Mouse (Mus musculus): ENCODE measurements at regions not wholly inside any gene's neighbourhood (a gene's known extent, or its start where the extent isn't known, plus 50 kb on each side); places are given as distances from the start of the nearest gene placed in this dataset.

DNA sequence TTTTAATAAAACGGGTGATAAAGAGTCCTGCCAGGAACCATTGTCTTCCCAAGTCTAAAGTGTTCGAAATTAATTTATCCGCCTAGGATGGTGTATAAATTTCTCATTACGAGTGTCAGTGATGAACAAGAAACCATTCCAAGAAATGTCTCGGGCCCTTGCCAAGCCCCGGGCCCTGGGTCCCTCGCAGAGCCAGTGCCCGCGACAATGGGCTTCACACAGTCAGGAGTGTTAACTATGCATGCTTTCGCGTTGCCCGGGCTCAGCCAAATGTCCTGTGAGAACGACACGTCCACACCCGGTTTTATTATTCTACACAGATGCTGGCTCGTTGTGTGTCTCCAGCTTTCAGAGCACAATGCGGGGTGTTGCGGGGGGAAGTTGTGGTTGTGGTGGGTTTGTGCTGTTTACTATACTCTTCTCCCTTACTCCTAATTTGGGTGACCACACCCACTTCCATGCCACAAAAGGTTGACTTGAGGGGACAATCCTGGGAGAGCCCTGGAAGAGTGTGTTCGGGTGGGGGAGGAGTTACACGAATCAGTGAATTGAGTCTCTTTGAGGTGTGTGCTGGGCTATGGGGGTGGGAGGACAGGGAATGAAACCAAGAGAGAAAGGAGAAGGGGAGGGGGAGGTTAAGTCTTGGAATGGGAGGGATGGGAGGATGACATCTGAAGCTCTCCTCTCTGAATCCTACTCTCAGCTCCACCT, 166.5 kb downstream of the Inhbb start:
- DNase-seq: peak; percentile 15

DNA sequence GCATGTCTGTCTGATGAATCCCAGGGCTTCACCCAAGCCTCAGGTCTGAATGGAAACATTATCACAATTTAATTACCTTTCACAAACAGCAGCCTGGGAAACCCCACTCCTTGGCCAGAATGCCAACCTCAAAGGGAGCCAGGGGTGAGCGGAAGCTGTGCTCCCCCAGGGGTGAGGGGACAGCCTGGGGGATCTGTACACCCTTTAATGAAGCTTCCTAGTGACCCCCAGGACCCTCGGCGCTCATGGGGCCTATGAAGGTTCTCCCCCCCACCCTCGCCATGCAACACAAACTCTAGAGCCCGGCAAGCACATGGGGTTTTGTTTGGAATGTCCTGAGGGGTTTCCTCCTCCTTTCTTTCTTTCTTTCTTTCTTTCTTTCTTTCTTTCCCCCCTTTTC, 167.1 kb downstream of the Inhbb start:
- no peak for DNase-seq

DNA sequence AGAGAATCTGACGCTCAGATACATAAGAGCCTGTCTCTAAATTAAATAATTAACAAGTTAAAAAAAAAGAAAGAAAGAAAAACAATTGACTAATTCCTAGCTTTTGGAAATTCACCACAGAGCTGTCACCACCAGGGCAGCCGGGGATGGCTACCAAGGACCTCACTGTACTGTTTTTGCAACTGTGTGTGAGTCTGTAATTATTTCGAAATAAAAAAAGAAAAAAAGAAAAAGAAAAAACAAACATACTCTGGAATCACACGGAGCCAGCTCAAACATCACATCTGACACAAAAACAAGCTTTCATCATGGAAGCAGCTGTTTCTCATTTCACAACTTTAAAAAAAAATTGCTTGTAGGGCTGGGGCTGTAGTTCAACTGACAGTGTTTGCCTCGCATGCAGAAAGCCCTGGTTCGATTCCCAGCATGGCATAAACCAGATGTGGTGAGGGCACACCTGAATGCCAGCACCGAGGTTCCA, 168.6 kb downstream of the Inhbb start:
- DNase-seq: no peak

DNA sequence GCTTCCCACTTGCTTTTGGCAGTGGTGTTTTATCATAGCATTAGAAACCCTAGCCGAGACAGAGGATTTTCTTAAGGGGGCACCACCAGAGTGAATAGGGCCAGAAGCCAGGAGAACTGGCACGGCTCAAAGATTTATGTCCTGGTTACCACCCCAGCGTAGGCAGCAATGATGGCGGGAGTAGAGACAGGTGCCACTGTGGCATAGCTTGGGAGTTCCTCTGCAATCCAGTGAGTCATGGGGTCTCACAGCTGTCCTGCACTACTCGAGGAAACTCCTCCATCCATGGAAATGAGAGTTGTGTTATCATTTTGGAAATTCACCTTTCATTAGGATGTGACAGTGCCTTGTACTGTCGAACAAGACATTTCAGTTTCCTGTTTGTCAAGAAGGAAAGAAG, 169.6 kb downstream of the Inhbb start:
- no peak for DNase-seq

DNA sequence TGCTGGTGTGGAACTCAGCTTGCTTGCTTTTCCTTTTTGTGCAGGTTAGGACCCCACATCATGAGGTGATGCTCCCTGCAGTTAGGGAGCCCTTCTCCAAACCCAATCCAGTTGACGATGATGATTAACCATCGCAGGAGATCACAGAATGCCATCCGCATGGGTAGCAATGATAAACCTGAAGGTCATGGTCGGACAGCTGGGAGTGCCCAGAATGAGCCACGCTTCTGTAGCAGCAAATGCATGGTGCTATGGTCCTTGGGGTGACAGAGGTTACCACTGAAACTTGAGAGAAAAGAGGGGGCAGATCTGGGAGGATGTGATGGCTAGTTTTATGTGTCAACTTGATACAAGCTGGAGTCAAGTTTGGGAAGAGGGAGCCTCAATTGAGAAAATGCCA, 170.3 kb downstream of the Inhbb start:
- no peak for DNase-seq

DNA sequence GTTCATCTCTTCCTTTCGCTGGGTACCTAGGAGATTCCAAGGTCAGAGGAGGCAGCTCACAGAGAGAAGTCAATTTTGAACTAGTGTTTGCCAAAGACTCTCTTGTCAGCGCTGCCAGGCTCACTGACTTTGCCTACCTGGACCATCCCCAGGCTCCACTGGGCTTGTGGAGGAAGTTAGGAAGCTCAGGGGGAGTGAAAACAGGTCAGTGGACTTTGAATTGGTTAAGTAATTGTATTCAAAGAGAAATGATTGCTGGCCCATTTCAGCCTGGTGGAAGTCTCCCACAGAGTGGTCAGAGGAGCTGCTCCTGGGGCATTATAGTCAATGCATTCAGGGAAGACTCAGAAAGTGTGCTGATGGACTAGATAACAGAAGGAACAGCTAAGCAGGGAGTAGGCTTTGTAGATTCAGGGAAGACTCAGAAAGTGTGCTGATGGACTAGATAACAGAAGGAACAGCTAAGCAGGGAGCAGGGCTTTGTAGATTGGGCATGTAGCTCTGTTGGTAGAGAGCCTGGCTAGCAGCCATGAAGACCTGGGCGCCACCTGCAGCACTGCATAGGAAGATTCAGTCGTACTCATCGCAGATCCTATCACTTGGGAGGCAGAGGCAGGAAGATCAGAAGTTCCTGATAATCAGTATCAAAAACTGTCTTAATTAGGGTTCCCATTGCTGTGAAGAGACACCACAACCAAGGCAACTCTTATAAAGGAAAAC, 173.1 kb downstream of the Inhbb start:
- no peak for DNase-seq

DNA sequence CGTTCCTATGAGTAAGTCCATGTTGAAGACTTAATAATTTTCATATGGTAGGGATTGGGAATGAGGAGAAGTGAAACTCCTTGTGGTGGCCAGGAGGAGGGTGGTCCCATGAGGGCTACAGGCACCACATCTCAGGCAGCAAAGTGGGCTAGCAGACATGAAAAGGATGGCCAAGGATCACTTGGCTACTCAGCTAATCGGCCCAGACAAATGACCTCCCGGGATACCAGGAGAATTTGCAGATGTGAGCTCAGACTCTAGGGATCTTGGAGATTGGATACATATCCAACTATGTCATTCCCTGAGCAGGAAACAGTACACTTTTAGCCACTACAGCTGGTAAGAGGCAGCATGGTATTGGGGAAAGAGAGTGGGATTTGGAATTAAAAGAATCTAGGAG, 174.9 kb downstream of the Inhbb start:
- DNase-seq: no peak

DNA sequence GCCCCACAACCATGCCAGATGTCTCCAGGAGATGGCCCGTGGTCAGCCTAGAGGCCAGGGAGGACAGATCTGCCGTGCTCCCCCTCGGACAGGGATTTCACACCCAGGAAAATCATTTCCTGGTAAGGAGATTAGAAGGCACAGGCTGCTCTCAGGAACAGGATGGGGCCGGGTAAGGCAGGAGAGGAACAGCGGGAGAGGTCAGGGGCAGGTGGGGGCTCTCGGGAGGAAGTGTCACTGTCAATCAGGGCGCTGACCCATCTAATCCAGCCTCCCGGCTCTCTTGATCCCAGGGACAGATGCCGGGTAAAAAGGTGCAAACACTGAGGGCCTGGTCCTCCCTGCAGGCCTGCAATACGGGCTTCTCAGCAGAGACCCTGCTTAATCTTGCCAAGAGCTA, 183.6 kb downstream of the Inhbb start:
- DNase-seq: no peak

DNA sequence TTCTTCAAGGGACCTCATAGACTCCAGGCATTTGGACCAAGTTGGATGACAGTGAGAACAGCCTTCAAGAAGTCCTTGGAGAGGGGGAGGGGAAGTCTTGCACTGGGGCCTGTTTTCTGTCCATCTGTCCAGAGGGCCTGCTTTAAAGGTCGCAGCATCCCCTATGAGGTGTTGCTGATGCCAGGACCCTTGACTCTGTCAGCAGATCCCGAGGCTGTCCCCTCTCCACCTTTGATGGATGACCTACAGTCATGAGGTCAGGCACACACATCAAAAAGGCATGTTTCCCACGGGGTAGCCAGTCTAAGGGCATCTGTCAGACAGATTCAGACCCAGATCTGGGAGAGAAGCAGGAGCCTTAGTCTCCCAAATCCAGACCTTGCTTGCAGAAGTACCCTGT, 183.4 kb upstream of the Gli2 start:
- no peak for DNase-seq

DNA sequence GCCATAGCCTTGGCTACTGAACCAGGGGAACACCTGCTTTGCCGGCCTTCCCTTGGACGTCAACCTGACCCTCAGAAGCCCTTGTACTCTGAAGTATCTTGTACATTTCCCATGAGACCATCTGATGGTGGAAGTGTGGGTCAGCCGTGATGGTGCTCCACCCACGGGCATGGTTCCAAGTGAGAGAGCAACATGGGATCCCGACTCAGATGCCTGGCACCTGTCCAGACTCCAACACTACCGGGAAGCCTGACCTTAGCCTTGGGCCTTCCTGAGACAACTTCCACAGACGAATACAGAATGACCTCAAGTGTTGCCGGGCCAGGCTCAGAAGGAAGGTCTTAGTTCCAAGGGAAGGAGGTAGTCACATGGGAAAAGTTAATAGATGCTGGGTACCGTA, 181.0 kb upstream of the Gli2 start:
- DNase-seq: no peak

DNA sequence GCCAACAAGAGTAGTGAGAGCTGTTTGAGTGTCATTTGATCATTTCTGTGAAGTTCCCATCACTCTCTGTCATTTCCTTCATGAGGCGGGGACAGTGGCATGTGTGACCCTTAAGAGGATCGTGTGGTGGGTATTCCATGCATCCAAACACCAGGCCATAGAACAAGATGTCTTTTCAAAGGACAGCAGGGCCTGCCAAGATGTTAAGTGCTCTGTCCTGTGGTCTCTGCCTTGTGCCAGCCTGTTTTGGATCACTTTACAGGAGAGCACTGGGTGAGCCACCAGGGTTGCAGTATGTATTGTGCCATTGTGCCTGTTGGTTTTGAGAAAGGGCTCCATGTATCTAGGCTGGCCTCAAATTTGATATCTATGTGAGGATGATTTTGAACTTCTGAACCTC, 173.6 kb upstream of the Gli2 start:
- no peak for DNase-seq

DNA sequence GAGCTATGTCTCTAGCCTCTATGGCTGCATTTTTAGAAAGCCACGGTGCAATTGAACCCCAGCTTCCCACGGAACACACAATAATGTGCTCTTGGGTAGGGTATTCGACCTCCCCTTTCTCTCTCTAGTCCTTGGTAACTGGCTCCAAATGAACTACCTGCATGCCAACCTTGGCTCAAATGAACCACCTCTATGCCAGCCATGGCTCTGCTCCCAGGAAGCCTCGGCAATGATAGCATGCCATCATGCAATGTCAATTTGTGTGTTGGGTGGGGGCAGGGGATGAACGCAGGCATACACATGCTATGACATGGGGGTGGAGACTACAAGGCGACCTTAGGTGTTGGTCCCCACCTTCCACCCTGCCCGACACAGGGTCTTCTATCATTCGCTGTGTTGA, 170.5 kb upstream of the Gli2 start:
- DNase-seq: no peak

DNA sequence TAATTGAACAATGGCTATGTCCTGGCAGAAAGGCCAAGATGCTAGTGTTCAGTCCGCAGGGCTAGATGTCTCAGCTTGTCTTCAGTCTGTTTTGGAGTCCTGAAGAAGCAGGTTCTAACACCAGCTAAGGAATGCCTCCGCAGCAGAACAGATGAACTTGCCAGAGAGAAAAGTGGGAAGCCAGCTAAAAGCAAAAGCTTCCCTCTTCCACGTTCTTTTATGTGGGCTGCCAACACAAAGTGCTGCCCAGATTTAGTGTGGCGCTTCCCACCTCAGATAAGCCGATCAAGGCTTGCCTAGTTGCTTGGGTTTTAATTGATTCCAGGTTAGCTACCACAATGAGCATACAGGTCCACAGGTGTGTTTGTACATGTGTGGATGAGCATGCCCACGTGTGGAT, 168.5 kb upstream of the Gli2 start:
- no peak for DNase-seq

DNA sequence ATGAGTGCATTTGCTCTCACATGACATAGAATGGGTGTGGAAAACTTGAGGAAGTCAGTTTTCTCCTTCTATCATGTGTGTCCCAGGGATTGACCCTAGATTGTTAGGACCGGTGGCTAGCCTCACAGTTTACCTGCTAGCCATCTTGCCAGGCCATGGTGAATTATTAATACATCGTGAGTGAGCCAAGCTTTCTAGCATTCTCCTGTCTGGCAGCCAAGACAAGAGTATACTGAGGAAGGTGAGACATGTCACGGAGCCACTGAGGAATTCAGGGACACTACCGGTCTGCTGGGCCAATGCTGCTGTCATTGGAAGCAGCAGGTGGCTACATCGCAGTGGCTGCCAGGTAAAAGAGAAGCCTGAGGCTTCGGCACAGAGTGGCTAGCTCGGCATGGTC, 167.6 kb upstream of the Gli2 start:
- no peak for DNase-seq

DNA sequence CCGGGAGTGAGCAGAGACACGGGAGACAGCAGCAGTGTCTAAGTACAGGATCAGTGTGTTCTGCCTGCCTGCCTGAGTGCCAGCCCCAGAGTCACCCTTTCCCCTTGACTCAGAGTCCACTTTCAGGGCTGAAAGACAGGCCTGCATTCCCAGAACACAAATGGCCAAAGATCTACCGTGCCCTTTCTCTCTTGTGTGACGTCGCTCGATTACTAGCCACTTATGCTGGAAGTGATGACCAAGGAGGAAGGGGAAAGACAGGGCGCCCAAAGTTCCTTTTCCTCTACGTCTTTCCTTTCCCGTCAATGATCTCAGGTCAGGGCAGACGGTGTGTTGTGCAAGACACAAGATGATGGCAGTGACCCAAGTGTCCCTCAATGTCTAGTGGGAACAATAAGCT, 166.4 kb upstream of the Gli2 start:
- no peak for DNase-seq

DNA sequence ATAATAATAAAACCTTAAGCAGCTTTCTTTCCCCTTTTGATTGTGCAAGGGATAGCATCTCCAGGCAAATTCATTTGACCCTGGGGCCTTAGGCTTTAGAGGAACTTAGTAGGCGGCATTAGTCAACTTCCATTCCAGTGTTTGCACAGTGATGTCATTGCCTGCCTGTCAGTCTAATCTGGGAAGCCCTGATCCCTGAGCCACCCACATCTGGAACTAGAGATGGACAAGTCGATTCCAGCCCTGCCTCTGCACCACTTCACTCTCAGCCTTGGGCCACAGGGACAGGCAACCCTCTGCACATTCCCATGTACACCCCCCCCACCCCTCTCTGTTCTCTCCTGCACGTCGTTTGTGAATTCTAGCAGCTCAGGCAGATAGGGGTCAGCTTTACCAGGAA, 164.0 kb upstream of the Gli2 start:
- no peak for DNase-seq

DNA sequence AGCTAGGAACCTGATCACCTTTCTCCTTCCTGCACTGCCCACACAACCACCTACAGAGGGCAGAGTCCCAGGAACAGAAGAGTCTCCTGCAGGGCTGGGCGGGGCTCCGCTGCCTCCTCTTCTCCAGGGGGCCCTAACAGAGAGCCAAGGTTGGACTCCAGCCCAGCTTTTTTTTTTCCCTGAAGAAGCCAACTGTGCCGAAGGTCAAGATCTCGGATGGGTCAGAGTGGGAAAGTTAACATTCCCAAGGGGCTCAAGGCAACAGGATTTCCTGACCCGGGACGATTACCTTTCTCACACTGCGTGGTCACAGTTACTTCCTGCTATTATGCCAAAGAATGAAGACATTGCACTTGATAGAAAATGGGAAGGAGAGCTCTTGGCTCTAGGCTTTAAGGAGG, 156.2 kb upstream of the Gli2 start:
- no peak for DNase-seq

DNA sequence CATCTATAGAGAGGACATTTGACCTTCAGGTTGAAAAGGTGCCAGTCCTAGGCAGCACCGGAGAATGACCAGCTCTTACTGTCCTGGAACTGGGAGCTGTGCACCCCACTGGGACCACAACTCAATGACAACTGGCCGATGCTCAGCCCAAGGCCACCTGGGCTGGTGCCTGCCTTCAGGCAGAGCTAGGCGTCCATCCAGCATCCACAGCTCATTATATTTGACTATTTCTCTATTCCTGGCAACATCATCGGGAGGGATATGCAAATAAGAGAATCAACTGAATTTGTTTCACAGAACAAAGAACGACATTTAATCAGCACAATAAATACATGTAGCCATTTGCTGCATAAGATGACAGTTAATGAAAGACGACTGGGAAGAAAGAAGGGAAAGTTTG, 149.0 kb upstream of the Gli2 start:
- DNase-seq: no peak

DNA sequence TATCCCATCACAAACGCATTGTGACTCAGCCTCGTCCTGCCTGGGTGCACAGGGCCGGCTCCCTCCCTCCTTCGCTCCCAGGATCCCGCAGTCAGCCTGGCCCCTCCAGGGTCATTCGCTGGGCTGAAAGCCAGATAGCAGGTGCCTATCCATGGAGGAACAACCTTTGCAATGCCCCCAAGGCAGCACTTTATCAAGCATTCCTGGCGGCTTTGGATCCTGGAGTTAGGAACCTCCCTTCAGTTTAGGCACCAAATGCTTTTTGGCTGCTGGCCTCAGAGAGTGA, 143.9 kb upstream of the Gli2 start:
- no peak for DNase-seq

DNA sequence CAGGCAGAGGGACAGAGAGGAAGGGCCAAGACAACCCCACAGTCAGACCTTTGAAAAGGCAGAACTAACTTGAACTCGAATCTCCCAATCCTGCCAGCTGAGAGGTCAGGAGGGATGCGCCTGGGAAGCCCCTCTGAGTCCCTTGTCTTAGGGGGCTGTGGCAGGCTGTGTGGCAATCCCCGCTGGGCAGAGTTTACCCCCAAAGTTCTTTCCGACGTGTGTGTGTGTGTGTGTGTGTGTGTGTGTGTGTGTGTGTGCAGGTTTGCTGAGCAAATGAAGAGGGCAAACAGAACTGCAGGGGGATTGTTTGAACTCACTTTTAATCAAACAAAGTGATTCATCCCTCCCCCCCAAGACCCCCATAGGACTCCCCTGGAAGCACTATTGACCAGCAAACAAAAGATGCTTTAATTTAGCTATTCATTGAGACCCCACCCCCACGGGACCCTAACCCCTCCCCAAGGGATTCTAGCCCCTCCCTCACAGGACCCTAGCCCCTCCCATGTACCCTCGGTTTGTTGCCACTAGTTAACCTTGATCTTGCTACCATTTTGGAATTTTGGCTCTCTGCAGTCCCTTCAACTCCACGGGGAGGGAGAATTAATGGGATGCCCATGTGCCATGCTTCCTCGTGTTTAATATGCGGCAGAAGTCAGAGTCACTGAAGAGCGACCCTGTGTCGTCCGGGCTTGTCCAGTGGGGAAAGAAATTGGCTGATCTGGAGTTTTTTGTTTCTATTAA, 143.4 kb upstream of the Gli2 start:
- no peak for DNase-seq

DNA sequence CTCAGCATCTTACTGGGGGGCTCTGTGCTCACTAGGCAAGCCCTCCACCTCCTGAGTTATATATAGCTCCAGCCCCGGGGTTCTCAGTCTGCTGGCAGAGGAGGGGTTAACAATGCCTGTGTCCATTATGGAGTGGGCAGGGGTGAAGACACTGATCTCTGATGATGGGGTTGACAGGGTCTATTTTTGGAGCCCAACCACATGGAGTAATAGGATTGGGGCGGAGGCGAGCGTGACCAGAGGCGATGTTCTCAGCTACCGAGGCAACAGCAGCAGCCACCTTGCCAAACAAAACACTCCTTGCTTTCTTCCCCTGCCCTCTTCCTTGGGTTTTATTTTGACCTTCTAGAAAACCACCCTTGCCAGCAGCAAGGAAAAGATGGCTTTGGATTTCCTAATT, 141.1 kb upstream of the Gli2 start:
- no peak for DNase-seq

DNA sequence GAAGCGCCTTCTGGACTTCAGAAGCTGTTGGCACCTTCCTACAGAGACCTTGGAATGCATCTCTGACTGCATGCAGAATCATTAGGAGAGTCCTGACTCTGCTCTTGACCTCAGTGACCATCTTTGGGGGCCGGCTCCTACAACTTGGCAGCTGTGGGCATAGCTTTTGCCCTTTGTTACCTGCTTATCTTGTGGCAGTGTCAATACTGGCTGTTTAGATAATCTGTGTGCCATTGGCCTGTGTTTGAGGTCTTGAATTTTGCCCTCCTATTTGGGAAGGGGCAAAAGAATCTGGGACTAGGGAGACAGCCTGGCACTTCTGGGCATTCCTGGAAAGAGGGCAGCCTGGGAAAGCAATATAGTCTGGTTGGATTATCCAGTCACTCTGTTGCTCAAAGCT, 137.8 kb upstream of the Gli2 start:
- no peak for DNase-seq

DNA sequence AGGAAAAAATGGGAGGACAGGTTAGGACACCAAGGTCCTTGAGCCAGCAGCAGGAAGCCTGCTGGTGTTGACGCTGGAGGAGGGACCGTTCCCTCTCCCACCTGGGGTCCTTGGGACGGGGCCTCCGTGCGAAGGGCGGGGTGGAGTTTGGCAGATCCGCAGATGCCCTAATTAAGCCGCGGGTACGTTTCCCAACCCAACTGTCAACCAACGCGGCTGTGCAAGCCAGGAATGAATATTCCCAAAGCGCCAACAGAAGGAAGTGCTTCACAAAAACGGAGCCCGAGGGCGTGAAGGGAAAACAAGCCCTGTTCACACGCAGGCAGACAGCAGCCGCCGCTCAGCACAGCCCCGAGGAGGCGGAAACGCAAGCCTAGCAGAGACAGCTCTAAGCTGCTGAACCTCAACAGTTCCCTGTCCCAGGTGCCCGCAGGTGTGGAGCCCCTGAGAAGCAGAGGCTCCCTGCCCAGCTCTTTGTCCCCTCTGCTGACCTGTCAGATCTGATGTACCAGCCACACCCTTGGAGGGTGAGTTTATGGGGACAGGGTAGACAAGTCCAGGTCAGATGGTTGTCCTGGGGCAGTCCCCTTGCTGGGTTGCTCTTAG, 136.1 kb upstream of the Gli2 start:
- peak; percentile 78 for DNase-seq

DNA sequence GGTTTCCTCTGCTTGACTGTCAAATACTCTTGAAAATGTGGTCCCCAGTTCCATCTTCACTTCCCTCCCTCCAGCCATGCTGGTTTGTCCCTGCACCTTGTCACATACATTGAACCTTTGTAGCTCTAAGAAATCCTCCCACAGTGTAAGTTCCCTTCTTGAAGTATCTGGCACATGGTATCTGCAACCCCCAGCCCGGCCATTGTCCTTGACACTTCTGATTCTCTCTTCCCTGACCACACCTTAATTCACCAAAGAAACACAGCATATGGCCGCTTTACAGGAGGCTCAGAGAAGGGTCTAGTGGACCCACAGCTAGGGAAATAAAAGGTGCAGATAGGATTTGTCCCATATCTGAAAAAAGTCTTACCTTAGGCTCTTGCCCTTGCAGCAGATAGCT, 133.9 kb upstream of the Gli2 start:
- DNase-seq: no peak

All from right cerebral cortex, postnatal 14 days (tissue).